Mouse (Mus musculus) urinary bladder, postnatal 0 days (tissue): ENCODE data around the gene Gm10392. TPM values are rescaled to one million over a fixed set of nuclear protein-coding genes. Genes with fewer than 3 reads are reported as not detected.

Source experiments
- polyA plus RNA-seq: library from polyadenylated mRNA; unstranded; fragments of >200 nt; fragmentation: Nextera tagmentation; extraction: Ambion mirVana; gene quantifications from 2 replicates; pipeline ENCODE4 v1.2.1, GENCODE M21; 2015

Gm10392 gene
- polyA plus RNA-seq, result not detected in 2 replicates

DNA sequence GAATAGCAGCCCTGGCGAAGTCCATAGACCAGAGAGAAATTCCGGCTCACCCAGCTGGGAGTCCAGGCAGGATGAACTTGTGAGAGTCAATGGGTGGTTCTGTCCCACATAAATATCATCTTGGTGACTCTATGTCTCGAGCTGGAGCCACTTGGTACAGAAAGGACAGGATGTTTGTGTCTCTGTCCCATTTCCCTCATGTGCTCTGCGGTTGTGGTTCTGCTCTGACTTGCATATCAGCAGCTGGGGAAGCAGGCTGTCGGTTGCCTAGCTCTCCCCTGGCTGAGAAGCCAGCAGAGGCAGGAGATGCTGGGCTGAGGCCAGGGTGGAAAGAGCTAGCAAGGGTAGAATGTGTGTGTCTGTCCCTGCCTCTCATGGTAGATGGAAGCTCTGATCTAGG, at the start of gene Gm10392:
Gene Gm10392 (minus strand): TSS at position 156 of the 400 bp plus-strand sequence.

DNA sequence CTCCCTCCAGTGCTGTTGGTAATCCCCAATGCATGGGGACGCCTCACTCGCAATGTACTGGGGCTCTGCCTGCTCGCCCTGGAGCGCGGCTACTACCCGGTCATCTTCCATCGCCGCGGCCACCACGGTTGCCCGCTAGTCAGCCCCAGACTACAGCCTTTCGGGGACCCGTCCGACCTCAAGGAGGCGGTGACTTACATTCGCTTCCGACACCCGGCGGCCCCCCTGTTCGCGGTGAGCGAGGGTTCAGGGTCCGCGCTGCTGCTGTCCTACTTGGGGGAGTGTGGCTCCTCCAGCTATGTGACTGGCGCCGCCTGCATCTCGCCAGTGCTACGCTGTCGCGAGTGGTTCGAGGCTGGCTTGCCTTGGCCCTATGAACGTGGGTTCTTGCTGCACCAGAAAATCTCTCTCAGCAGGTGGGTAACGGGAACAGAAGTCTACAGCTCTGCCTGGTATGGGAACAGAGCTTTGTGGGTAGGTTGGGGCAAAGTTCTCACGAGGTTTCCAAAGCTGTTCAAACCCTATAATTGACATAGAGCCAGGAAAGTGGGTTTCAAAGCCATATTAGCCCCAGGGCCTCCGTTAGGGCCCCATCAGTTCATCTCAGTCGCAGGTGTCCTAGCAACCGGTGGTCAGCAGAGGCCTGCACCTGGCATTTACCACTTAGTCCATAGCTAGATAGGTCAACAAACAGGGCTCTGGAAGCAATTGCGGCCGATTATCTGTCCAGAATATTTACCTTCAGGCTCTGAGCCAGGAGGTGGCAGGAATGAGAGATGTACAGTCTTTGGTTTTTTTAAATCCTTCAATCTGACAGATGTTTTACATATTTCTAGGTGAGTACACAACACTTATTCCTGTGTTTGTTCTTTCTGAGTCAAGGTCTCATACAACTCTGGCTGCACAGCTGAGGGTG, 3.1 kb downstream of the Gm10392 start, which contains the start of gene Trp53i13:
Gene Trp53i13 (minus strand): TSS at position 344 of the 916 bp plus-strand sequence.

GRCm38 (mm10) chr11:77514832-77515636, 4.0 kb downstream of the Gm10392 start, which contains the start of gene Abhd15:
TSS of gene Abhd15 (plus strand) at chr11:77515121.

GRCm38 (mm10) chr11:77493512-77494343, 25.3 kb downstream of the Gm10392 start, which contains the start of gene Git1:
TSS of gene Git1 (plus strand) at chr11:77493562.

DNA sequence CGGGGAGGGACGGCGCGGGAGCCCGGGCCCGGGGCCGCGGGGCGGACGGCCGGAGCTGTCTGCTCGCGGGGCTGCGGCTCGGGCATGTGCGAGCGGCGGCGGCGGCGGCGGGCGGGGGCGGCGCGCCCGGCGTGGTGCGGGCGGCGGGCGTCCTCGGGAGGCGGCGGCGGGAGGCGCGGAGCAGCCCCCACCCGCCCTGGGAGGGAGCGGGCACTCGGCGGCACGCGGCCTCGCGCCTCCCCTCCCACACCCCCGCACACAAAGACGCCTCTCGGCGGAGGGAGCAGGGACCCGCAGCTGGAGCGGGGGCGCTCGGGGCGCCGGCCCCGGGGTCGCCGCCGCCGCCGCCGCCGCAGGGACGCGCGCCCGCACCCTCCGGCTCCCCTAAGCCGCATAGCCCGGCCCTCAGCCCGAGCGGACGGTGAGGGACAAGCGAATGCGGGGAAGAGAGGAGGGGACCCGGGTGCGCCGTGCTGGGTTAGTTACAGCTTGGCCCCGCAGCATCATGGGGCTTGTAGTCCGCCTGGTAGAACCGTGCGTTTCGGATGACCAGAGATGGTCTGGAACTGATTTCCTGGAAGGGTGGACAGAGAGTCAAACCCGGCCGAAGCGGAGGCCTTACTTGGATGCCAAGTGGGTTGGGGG, 29.3 kb downstream of the Gm10392 start, which contains the start of gene Ankrd13b:
Gene Ankrd13b (minus strand): TSS at position 88 of the 645 bp plus-strand sequence.

Other genes starting within 250 kb of the Gm10392 start
- 1.0 and 1.5 TPM in 2 replicates for gene Coro6, start 56.8 kb downstream of the Gm10392 start, polyA plus RNA-seq
- 2.1 and 2.3 TPM in 2 replicates for gene Ankrd13b, start 29.5 kb downstream of the Gm10392 start, polyA plus RNA-seq
- gene Git1, start 25.6 kb downstream of the Gm10392 start, polyA plus RNA-seq, result 5.0 and 5.6 TPM in 2 replicates
- gene Abhd15, start 4.1 kb downstream of the Gm10392 start, polyA plus RNA-seq, result 1.2 and 1.3 TPM in 2 replicates
- 22.9 TPM in 2 replicates for gene Trp53i13, start 3.2 kb downstream of the Gm10392 start, polyA plus RNA-seq
- gene Taok1, start 88.6 kb upstream of the Gm10392 start, polyA plus RNA-seq, result 11.1 and 12.8 TPM in 2 replicates
- gene Nufip2, start 167.0 kb upstream of the Gm10392 start, polyA plus RNA-seq, result 3.5 and 4.3 TPM in 2 replicates
- not detected in 2 replicates for gene Cryba1, start 206.1 kb upstream of the Gm10392 start, polyA plus RNA-seq
- 7.8 and 9.5 TPM in 2 replicates for gene Myo18a, start 244.0 kb upstream of the Gm10392 start, polyA plus RNA-seq